Mouse (Mus musculus) thymus, adult 2 months (tissue): Measurements from ENCODE around the gene Wdfy3. TPM values are rescaled to one million over a fixed set of nuclear protein-coding genes. Genes with fewer than 3 reads are reported as not detected.

Experiments
- DNase-seq: peaks from one replicate; pipeline ENCODE4 v3.0.0; 2021
- H3K27ac ChIP-seq: fragments of 200-500 bp; 2 replicates; pipeline ENCODE4 v1.5.1; 2012; ENCODE audit warnings: low read length, control low read depth; ENCODE audit not compliant: control insufficient read depth, insufficient read depth
- H3K27me3 ChIP-seq: fragments of 200-500 bp; 2 replicates; pipeline ENCODE4 v1.6.1; 2012; ENCODE audit warnings: mild to moderate bottlenecking, low read length, moderate library complexity, mixed read lengths; ENCODE audit not compliant: control insufficient read depth, insufficient read depth
- H3K36me3 ChIP-seq: fragments of 200-500 bp; 2 replicates; pipeline ENCODE4 v1.6.1; 2012; ENCODE audit warnings: mild to moderate bottlenecking, low read length, moderate library complexity; ENCODE audit not compliant: control insufficient read depth, insufficient read depth
- H3K4me1 ChIP-seq: fragments of 200-500 bp; replicated peaks from 2 replicates; pipeline ENCODE4 v1.6.1; 2012; ENCODE audit warnings: low read length; ENCODE audit not compliant: control insufficient read depth, insufficient read depth
- H3K4me3 ChIP-seq: fragments of 200-500 bp; 2 replicates; pipeline ENCODE4 v1.5.1; 2012; ENCODE audit warnings: mild to moderate bottlenecking, low read length, control low read depth, moderate library complexity; ENCODE audit not compliant: control insufficient read depth, insufficient read depth
- CTCF ChIP-seq: fragments of 200-500 bp; IDR thresholded peaks from 2 replicates; pipeline ENCODE4 v1.5.1; 2012; ENCODE audit warnings: mild to moderate bottlenecking, control low read depth, low read length, moderate library complexity, borderline replicate concordance; ENCODE audit not compliant: control insufficient read depth, poor library complexity, insufficient read depth; ENCODE audit errors: extremely low read depth
- POLR2A ChIP-seq: fragments of 200-500 bp; IDR thresholded peaks from 2 replicates; pipeline ENCODE4 v1.6.1; 2012; ENCODE audit warnings: mild to moderate bottlenecking, low read length, control low read depth, moderate library complexity; ENCODE audit not compliant: control insufficient read depth, poor library complexity, insufficient read depth; ENCODE audit errors: extremely low read depth
- WGBS: fragments of 180-500 bp; shearing (Covaris S2); methylation state at CpG from one replicate; pipeline ENCODE4 v1.1.7; 2018; 5-methylcytosine and 5-hydroxymethylcytosine counted together
- polyA plus RNA-seq: library from polyadenylated mRNA; depleted of rRNA; stranded (reverse); fragments of >200 nt; gene quantifications from 2 replicates; pipeline ENCODE4 v1.2.3, GENCODE M21; 2012

The Wdfy3 gene
- polyA plus RNA-seq, 1 experiment = 6.8 TPM

- Histone ChIP-seq H3K4me3 (no peak overlapping the region), H3K27me3 (no peaks in the 10 kb centered on the region), H3K4me1 (no peaks in the 10 kb centered on the region), H3K27ac (no peak overlapping the region), H3K36me3 (no peaks in the 10 kb centered on the region)
- no peak for TF ChIP-seq POLR2A
- no peak for TF ChIP-seq CTCF
- no peak for DNase-seq
- WGBS = 95% methylated on average over 16 of the region's 16 CpGs
Observed at GRCm38 (mm10) chr5:102022018-102022898, 47.5 kb downstream of the Wdfy3 start.

GRCm38 (mm10) chr5:102014235-102014634 is 55.5 kb downstream of the Wdfy3 start:
- no peak for DNase-seq
- Histone ChIP-seq H3K27ac (no peak overlapping the region), H3K4me1 (no peaks in the 10 kb centered on the region), H3K27me3 (no peaks in the 10 kb centered on the region), H3K4me3 (no peak overlapping the region), H3K36me3 (no peaks in the 10 kb centered on the region)
- 93% methylated on average over 8 of the region's 8 CpGs for WGBS
- TF ChIP-seq POLR2A (no peak), CTCF (no peak)

GRCm38 (mm10) chr5:102013781-102014180 is 55.9 kb downstream of the Wdfy3 start:
- H3K4me1 ChIP-seq = no peaks in the 10 kb centered on the region
- no peaks in the 10 kb centered on the region for H3K27me3 ChIP-seq
- no peaks in the 10 kb centered on the region for H3K36me3 ChIP-seq
- TF ChIP-seq POLR2A (no peak), CTCF (no peak)
- no peak overlapping the region for H3K4me3 ChIP-seq
- WGBS = over 99% methylated on average over 7 of the region's 7 CpGs
- DNase-seq = no peak
- no peak overlapping the region for H3K27ac ChIP-seq

- Histone ChIP-seq H3K27me3 (no peaks in the 10 kb centered on the region), H3K4me3 (no peak overlapping the region), H3K4me1 (no peaks in the 10 kb centered on the region), H3K27ac (no peak overlapping the region), H3K36me3 (no peaks in the 10 kb centered on the region)
- WGBS = 94% methylated on average over 2 of the region's 2 CpGs
- no peak for TF ChIP-seq POLR2A
- TF ChIP-seq CTCF = no peak
- no peak for DNase-seq
Observed at GRCm38 (mm10) chr5:102010961-102011360, 58.8 kb downstream of the Wdfy3 start.

GRCm38 (mm10) chr5:102009606-102010005 is 60.1 kb downstream of the Wdfy3 start:
- 95% methylated on average over 6 of the region's 6 CpGs for WGBS
- H3K36me3 ChIP-seq = no peaks in the 10 kb centered on the region
- H3K27ac ChIP-seq = no peak overlapping the region
- no peak for DNase-seq
- no peak overlapping the region for H3K4me3 ChIP-seq
- TF ChIP-seq CTCF (no peak), POLR2A (no peak)
- no peaks in the 10 kb centered on the region for H3K4me1 ChIP-seq
- H3K27me3 ChIP-seq = no peaks in the 10 kb centered on the region

- H3K4me3 ChIP-seq = no peak overlapping the region
- DNase-seq = no peak
- H3K27me3 ChIP-seq = no peaks in the 10 kb centered on the region
- no peaks in the 10 kb centered on the region for H3K36me3 ChIP-seq
- no peaks in the 10 kb centered on the region for H3K4me1 ChIP-seq
- H3K27ac ChIP-seq = no peak overlapping the region
- no peak for TF ChIP-seq POLR2A
- TF ChIP-seq CTCF = no peak
- 93% methylated on average over 7 of the region's 7 CpGs for WGBS
Observed at GRCm38 (mm10) chr5:102008712-102009111, 61.0 kb downstream of the Wdfy3 start.

- 97% methylated on average over 6 of the region's 6 CpGs for WGBS
- Histone ChIP-seq H3K27me3 (no peaks in the 10 kb centered on the region), H3K4me3 (no peak overlapping the region), H3K27ac (no peak overlapping the region), H3K36me3 (no peaks in the 10 kb centered on the region), H3K4me1 (no peaks in the 10 kb centered on the region)
- no peak for DNase-seq
- no peak for TF ChIP-seq CTCF
Observed at GRCm38 (mm10) chr5:102006218-102006941, 63.3 kb downstream of the Wdfy3 start.
